Mouse (Mus musculus) stomach, embryonic 16.5 days (tissue): ENCODE measurements around the gene Best1. TPM values are rescaled to one million over a fixed set of nuclear protein-coding genes. Genes with fewer than 3 reads are reported as not detected.

Experiments
- ATAC-seq: fragments of 200-750 bp; cut with Nextera tagmentation; 2 replicates; pipeline ENCODE4 v1.8.0; 2017; ENCODE audit warnings: moderate number of reproducible peaks, moderate TSS enrichment; ENCODE audit not compliant: insufficient read depth, low FRiP score
- H3K27ac ChIP-seq: fragments of 300-500 bp; sonication (generic); 2 replicates; pipeline ENCODE4 v1.5.1; 2014; ENCODE audit warnings: low read length
- H3K27me3 ChIP-seq: fragments of 300-500 bp; sonication (generic); 2 replicates; pipeline ENCODE4 v1.6.1; 2014; ENCODE audit warnings: low read length, control low read depth, mixed read lengths; ENCODE audit not compliant: control insufficient read depth, insufficient read depth
- H3K36me3 ChIP-seq: fragments of 300-500 bp; sonication (generic); 2 replicates; pipeline ENCODE4 v1.6.1; 2014; ENCODE audit warnings: low read length; ENCODE audit not compliant: control insufficient read depth, insufficient read depth
- H3K4me1 ChIP-seq: fragments of 300-500 bp; sonication (generic); 2 replicates; pipeline ENCODE4 v1.6.1; 2014; ENCODE audit warnings: low read length, control low read depth, mixed read lengths; ENCODE audit not compliant: control insufficient read depth, insufficient read depth
- H3K4me2 ChIP-seq: fragments of 300-500 bp; sonication (generic); 2 replicates; pipeline ENCODE4 v1.6.1; 2014; ENCODE audit warnings: low read depth, low read length, mixed read lengths
- H3K4me3 ChIP-seq: fragments of 300-500 bp; sonication (generic); replicated peaks from 2 replicates; pipeline ENCODE4 v1.5.1; 2014; ENCODE audit warnings: mild to moderate bottlenecking, low read length
- H3K9ac ChIP-seq: fragments of 300-500 bp; sonication (generic); 2 replicates; pipeline ENCODE4 v1.6.1; 2014; ENCODE audit warnings: low read length
- H3K9me3 ChIP-seq: fragments of 300-500 bp; sonication (generic); replicated peaks from 2 replicates; pipeline ENCODE4 v1.6.1; 2016; ENCODE audit warnings: low read length, control low read depth; ENCODE audit not compliant: control insufficient read depth
- WGBS: fragments of 180-500 bp; shearing (Covaris S2); extraction: QIAGEN DNeasy Blood & Tissue Kit; methylation state at CpG from one replicate; pipeline ENCODE4 v1.1.7; 2014; 5-methylcytosine and 5-hydroxymethylcytosine counted together
- polyA plus RNA-seq: library from polyadenylated mRNA; unstranded; fragments of >200 nt; fragmentation: Nextera tagmentation; extraction: Ambion mirVana; gene quantifications from 2 replicates; pipeline ENCODE4 v1.2.1, GENCODE M21; 2015

Gene Best1
- polyA plus RNA-seq, 1 experiment from 2014 or later = 0.61 TPM

DNA sequence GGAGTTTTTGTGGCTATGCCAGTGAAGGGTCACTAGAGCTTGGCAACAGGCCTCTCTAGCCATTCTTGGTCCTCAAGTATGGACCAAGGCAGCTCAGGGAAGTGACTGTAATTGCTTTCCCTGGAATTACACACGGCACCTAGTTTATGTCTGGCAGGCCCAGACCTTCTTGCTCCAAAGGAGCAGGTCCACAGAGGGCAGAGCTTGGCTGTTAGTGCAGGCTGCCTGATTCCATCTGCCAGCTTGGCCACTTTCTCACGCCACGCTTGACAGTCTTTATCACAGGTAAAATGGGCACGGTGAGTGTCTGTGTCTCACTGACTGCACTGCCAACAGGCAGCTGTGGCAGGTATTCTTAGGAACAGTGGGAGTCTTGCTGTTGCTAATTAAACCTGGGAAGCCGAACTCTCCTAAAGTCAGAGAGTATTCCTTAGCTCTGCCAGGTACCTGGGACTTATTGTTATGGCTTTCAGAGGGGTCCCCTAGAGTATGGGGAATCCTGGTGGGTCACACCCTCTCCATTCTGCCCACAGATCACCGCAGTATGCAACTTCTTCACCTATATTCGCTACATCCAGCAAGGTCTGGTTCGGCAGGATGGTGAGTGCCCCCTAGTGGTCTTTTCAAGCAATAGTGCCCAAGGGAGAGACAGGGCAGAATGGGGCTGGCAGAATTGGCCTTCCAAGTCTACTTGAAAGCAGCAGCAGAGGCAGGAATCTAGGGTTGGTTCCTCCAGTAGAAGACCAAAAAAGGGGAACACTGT, 32.0 kb upstream of the Best1 start:
- H3K36me3 ChIP-seq = no peaks in the 10 kb centered on the region
- H3K9me3 ChIP-seq = no peaks in the 10 kb centered on the region
- H3K27ac ChIP-seq = no peak overlapping the region
- peak; percentile 39; the same call in 1 of the 2 replicates for ATAC-seq
- peaks cover under 1% of the 10 kb centered on the region; the same call in 1 of the 2 replicates for H3K4me1 ChIP-seq
- H3K4me2 ChIP-seq = no peak overlapping the region
- H3K4me3 ChIP-seq = no peak overlapping the region
- no peaks in the 10 kb centered on the region for H3K27me3 ChIP-seq
- 40% methylated on average over 8 of the region's 8 CpGs for WGBS
- H3K9ac ChIP-seq = no peak overlapping the region

DNA sequence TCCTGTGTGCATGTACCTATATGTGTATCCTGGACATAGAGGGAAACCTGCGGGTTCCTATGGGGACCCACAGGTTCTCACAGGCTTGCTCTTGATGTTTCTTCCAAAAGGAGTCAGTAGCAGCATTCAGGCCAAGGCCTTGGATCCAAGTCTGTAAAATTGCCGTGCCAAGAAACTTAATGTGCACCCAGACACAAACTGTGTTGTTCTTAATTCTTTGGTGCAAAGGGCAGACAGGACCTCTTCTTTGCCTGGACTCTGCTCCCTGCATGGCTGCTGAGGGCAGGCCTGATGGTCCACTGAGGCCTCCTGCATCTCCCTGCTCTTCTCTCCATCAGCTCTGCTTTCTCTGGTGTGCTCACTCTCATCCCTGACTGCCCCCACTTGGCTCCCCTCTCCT, 28.3 kb upstream of the Best1 start:
- WGBS = 84% methylated on average over 2 of the region's 2 CpGs
- Histone ChIP-seq H3K27me3 (no peaks in the 10 kb centered on the region), H3K4me2 (no peak overlapping the region), H3K36me3 (no peaks in the 10 kb centered on the region), H3K27ac (no peak overlapping the region), H3K4me1 (peaks cover 10% of the 10 kb centered on the region), H3K9me3 (no peaks in the 10 kb centered on the region), H3K4me3 (no peak overlapping the region), H3K9ac (no peak overlapping the region)
- no peak for ATAC-seq

DNA sequence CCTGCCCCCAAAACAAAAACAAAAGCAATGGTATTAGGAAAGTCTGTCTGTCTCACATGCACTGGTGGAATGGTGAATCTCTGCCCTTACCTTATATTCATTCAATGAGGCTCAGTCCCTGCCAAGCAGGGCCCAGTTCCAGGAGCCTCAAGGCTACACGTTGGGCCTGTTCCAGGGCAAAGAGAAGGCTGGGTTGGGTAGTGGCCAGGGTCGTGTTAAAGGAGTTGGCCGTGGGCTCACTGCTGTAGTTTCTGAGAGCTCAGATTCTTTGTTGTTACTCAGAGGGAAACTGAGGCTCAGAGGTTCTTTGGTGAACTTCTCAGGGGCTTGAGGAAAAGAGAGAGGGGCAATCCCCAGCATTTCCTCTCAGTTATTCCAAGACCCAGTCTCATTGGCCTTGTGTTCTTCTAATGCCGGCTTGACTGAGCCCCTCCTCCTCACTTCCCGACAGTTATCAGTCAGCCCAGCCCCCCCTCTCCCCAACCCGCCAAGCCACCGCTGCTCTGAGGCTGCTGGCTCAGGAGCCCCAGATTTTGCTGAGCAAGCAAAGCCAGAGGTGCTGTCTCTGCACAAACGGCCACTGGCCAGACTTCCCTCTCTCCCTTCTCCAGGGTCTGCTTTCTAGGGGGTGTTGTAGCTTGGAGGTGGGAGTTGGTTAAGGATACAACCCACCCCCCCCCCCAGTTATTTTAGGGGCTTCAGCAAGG, 23.9 kb upstream of the Best1 start:
- peak; percentile 49; the same call in 1 of the 2 replicates for ATAC-seq
- Histone ChIP-seq H3K4me1 (peaks cover 18% of the 10 kb centered on the region), H3K9me3 (no peaks in the 10 kb centered on the region), H3K4me3 (no peak overlapping the region), H3K4me2 (0 out of 2 replicates have a peak overlapping the region, but pooled peaks have one; percentile 11), H3K27ac (peak overlapping the region; percentile 66), H3K36me3 (no peaks in the 10 kb centered on the region), H3K27me3 (no peaks in the 10 kb centered on the region), H3K9ac (peak overlapping the region; percentile 15; the same call in 1 of the 2 replicates)
- WGBS = 14% methylated on average over 8 of the region's 8 CpGs

DNA sequence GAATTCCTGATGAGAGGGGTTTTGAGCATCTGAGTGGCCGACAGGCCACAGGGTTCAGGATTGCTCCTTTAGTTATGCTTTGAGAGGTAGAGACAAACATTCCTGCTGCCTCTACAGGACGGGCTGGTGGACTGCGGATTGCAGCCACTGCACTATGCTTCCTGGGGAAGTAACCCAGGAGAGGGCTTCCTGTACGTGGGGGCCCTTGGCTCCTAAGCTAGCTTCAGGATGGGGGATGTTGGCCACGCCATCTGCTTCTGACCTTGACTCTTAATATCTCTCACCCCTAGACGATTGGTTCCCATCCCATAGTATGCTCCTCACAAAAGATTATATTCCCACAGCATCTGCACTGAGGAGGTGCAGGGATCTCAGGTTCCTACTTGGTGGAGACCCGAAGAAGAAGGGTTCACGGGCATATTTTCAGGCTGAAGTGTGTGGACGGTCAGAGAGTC, 21.9 kb upstream of the Best1 start:
- Histone ChIP-seq H3K4me2 (no peak overlapping the region), H3K27ac (peak overlapping the region; percentile 66; the same call in 1 of the 2 replicates), H3K9me3 (no peaks in the 10 kb centered on the region), H3K36me3 (no peaks in the 10 kb centered on the region), H3K4me3 (no peak overlapping the region), H3K27me3 (no peaks in the 10 kb centered on the region), H3K4me1 (peaks cover 30% of the 10 kb centered on the region), H3K9ac (peak overlapping the region; percentile 4; the same call in 1 of the 2 replicates)
- ATAC-seq = no peak
- WGBS = 63% methylated on average over 9 of the region's 9 CpGs

DNA sequence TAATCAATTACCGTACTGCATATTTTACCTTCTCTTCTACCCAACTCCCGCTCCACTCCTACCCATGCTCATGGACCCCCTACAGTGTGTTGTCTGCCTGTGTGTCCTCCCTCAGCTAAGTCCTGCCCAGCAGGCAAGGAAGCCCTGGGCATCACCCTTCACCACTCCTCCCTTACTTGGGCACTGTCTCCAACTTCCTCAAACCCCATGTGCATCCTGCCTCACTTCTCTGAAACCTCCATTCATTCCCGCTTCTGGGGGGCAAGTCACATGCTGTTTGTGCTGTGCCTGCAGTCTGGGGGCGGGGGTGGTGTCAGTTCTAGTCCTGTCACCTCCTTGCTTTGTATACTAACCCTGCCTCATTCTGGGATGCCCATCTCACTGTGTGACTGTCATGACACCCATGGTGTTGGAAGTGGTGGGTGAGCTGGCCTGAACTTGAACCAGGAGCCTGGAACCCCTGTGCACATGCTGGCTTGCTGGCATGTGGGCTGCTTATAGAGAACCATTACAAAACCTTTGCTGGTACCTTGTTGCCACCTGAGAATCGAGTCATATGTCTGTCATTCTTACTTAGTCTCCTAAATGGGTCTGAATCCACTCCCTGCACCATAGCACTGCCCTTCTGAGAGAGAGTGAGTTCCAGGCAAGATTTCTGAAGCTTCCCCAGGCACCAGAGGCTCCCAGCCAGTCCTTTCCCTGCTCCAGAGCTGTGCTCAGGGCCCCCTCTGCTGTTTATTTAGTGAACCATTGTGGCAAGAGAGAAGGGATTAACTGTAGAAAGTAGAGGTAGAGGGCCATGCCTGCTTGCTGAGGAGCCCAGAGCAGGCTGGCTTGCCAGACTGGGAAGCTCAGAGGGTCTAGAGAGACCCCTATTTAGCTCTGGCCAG, 21.2 kb upstream of the Best1 start:
- no peaks in the 10 kb centered on the region for H3K9me3 ChIP-seq
- H3K9ac ChIP-seq = peak overlapping the region; percentile 22; the same call in 1 of the 2 replicates
- no peak for ATAC-seq
- peak overlapping the region; percentile 66; the same call in 1 of the 2 replicates for H3K27ac ChIP-seq
- H3K4me1 ChIP-seq = peaks cover 34% of the 10 kb centered on the region
- no peak overlapping the region for H3K4me3 ChIP-seq
- H3K27me3 ChIP-seq = no peaks in the 10 kb centered on the region
- no peaks in the 10 kb centered on the region for H3K36me3 ChIP-seq
- 72% methylated on average over 5 of the region's 5 CpGs for WGBS
- no peak overlapping the region for H3K4me2 ChIP-seq

DNA sequence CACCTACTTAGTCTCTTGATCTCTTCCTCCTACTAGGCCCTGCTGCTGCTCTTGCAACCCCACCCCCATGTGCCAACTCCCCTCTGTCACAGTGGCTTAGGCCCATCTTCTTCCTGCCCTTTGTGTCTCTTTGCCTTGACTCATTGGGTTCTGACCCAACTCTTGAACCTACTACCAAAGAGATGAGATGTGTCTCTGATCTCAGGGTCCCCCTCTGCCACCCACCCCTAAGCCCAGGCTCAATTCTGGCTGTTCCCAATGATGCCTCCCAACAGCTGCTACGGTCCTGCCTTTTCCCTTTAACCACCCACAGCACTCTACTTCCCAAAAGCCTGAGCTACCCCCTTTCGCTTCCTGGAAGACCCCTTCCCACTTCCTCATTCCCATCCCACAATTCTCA, 20.5 kb upstream of the Best1 start:
- Histone ChIP-seq H3K4me3 (no peak overlapping the region), H3K27ac (no peak overlapping the region), H3K9ac (no peak overlapping the region), H3K27me3 (no peaks in the 10 kb centered on the region), H3K9me3 (no peaks in the 10 kb centered on the region), H3K4me2 (no peak overlapping the region), H3K4me1 (peaks cover 36% of the 10 kb centered on the region), H3K36me3 (no peaks in the 10 kb centered on the region)
- no peak for ATAC-seq
- WGBS = 81% methylated on average over 2 of the region's 2 CpGs

DNA sequence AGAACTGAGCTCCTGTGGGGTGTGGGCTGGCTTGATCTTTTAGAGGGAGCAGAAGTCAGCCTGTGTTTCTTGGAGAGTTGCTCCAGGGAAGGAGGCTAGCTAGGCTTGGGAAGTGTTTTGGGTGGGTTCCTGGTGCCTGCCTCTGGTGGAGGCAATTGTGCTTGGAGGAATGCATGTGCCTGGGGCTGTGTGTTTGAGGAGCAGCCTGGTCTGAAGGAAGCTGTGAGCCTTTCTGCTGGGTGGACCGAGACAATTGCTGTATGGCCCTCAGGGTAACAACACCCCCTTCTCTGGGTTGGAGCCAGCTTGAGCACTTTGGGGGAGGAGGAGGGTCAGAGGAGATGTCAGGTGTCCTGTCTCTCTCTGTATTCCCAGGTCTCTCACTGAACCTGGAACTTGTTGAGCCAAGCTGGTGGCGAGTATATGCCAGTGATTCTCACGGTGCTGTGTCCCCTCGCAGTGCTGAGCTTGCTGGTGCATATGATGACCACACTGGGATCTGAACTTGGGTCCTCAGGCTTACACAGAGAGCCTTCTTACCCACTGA, 17.9 kb upstream of the Best1 start:
- Histone ChIP-seq H3K27me3 (no peaks in the 10 kb centered on the region), H3K36me3 (no peaks in the 10 kb centered on the region), H3K9ac (peak overlapping the region; percentile 81), H3K4me2 (peak overlapping the region; percentile 96), H3K27ac (no peak overlapping the region), H3K4me1 (peaks cover 33% of the 10 kb centered on the region), H3K9me3 (no peaks in the 10 kb centered on the region), H3K4me3 (peak overlapping the region; percentile 65)
- whole genome bisulfite sequencing = 72% methylated on average over 4 of the region's 4 CpGs
- no peak for ATAC-seq

DNA sequence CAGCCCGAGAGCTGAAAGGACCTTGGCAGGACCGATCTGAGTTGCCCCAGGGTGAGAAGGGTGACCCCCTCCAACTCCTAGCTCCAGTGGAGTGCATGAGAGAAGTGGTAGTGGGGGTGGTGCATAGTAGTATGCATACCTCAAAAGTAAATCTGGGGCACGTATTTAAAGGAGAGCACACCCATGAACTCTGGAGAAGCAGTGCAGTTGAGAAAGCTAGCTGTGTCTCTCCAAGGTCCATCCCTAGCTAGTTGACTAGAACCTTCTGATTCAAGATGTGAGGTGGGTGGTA, 17.0 kb upstream of the Best1 start:
- peak overlapping the region; percentile 26; the same call in 1 of the 2 replicates for H3K27ac ChIP-seq
- WGBS = 2% methylated on average over 3 of the region's 3 CpGs
- H3K4me2 ChIP-seq = peak overlapping the region; percentile 96
- no peaks in the 10 kb centered on the region for H3K9me3 ChIP-seq
- peak overlapping the region; percentile 65 for H3K4me3 ChIP-seq
- peak overlapping the region; percentile 81 for H3K9ac ChIP-seq
- H3K4me1 ChIP-seq = peaks cover 41% of the 10 kb centered on the region
- no peaks in the 10 kb centered on the region for H3K27me3 ChIP-seq
- H3K36me3 ChIP-seq = no peaks in the 10 kb centered on the region
- ATAC-seq = no peak
